Mouse (Mus musculus) liver, adult 2 months (tissue): ENCODE data around the gene Camkmt. TPM values are rescaled to one million over a fixed set of nuclear protein-coding genes. Genes with fewer than 3 reads are reported as not detected.
A peak's percentile ranks its signal among the peaks of the same experiment; 100 is the strongest.

Source experiments
- DNase-seq: peaks from one replicate; pipeline ENCODE4 v3.0.0-alpha.2; 2011; ENCODE audit warnings: low read depth, low spot score; ENCODE audit errors: extremely low read depth
- H3K27ac ChIP-seq: fragments of 200-500 bp; replicated peaks from 2 replicates; pipeline ENCODE4 v1.5.1; 2012; ENCODE audit warnings: low read depth, mild to moderate bottlenecking, control low read depth, inconsistent platforms, low read length; ENCODE audit not compliant: insufficient read depth
- H3K27me3 ChIP-seq: fragments of 200-500 bp; 2 replicates; pipeline ENCODE4 v1.6.1; 2012; ENCODE audit warnings: mild to moderate bottlenecking, moderate library complexity, low read length, inconsistent platforms; ENCODE audit not compliant: control insufficient read depth, insufficient read depth
- H3K36me3 ChIP-seq: fragments of 200-500 bp; 2 replicates; pipeline ENCODE4 v1.6.1; 2012; ENCODE audit warnings: low read length, inconsistent platforms; ENCODE audit not compliant: control insufficient read depth, insufficient read depth
- H3K4me1 ChIP-seq: fragments of 200-500 bp; 2 replicates; pipeline ENCODE4 v1.6.1; 2011; ENCODE audit warnings: low read length; ENCODE audit not compliant: control insufficient read depth, insufficient read depth
- H3K4me3 ChIP-seq: fragments of 200-500 bp; 2 replicates; pipeline ENCODE4 v1.5.1; 2011; ENCODE audit warnings: low read depth, mild to moderate bottlenecking, control low read depth, low read length, moderate library complexity; ENCODE audit not compliant: insufficient read depth
- H3K79me2 ChIP-seq: fragments of 200-500 bp; 2 replicates; pipeline ENCODE4 v1.6.1; 2012; ENCODE audit warnings: inconsistent platforms, mild to moderate bottlenecking, low read length, moderate library complexity; ENCODE audit not compliant: control insufficient read depth, insufficient read depth
- H3K9ac ChIP-seq: fragments of 200-500 bp; 2 replicates; pipeline ENCODE4 v1.6.1; 2012; ENCODE audit warnings: low read depth, mild to moderate bottlenecking, control low read depth, inconsistent platforms, low read length
- CTCF ChIP-seq: fragments of 200-500 bp; IDR thresholded peaks from 2 replicates; pipeline ENCODE4 v1.5.1; 2011; ENCODE audit warnings: low read depth, low read length, control low read depth
- POLR2A ChIP-seq: fragments of 200-500 bp; IDR thresholded peaks from 2 replicates; pipeline ENCODE4 v1.6.1; 2011; ENCODE audit warnings: low read length, control low read depth; ENCODE audit not compliant: insufficient read depth; ENCODE audit errors: extremely low read depth
- WGBS: fragments of 180-500 bp; shearing (Covaris S2); methylation state at CpG from one replicate; pipeline ENCODE4 v1.1.7; 2018; 5-methylcytosine and 5-hydroxymethylcytosine counted together
- polyA plus RNA-seq: library from polyadenylated mRNA; depleted of rRNA; stranded (reverse); fragments of >200 nt; gene quantifications from 2 replicates; pipeline ENCODE4 v1.2.3, GENCODE M21; 2012
- total RNA-seq: library from RNA; depleted of rRNA; stranded (reverse); fragments of >200 nt; gene quantifications from 2 replicates; pipeline ENCODE4 v1.2.3, GENCODE M21; 2014

Camkmt gene
- total and polyA plus RNA-seq, 2 experiments = 1.7 to 2.0 TPM

DNA sequence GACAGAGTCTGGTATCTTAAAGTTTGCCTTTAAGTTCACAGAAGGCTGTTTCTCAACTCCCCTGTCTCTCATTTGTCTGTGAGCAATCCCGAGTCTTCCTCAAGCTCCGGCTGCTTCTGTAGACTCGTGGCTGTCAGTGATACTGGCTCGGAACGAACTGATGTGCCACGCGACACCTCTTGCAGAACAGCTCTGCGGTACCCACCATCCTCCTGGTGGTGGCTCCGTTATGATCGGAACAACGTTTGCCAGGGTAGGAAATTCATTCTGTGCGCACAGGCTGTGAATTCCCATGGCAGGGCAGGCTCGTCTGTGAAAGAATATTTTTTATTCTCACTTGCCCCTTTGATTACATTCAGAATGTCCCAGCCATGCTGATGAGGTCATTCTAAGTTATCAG is 221.0 kb downstream of the Camkmt start:
- no peaks in the 10 kb centered on the region for H3K79me2 ChIP-seq
- no peak overlapping the region for H3K4me3 ChIP-seq
- H3K27ac ChIP-seq = no peak overlapping the region
- H3K36me3 ChIP-seq = no peaks in the 10 kb centered on the region
- WGBS = 88% methylated on average over 13 of the region's 13 CpGs
- no peaks in the 10 kb centered on the region for H3K27me3 ChIP-seq
- no peak for TF ChIP-seq POLR2A
- no peak overlapping the region for H3K9ac ChIP-seq
- no peak for DNase-seq
- no peaks in the 10 kb centered on the region for H3K4me1 ChIP-seq

DNA sequence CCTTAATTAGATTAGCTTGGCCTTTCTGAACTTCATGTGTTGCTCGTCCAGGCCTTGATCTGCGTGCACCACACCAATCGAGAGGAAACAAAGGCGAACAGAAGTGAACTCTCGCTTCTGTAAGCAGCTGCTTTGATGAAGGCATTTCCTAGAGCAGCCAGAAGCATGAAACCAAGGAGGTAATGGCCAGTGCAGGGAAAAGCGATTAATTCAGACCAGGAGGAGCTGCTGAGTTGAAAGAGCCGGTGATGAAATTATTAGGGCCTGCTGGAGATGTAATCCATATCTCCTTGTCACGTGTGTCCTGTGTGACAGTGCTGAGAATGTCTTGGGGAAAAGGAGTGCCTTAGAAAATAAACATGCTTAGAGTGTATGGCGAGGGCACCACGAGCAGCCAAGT is 228.0 kb downstream of the Camkmt start:
- H3K27ac ChIP-seq = no peak overlapping the region
- no peaks in the 10 kb centered on the region for H3K36me3 ChIP-seq
- no peaks in the 10 kb centered on the region for H3K4me1 ChIP-seq
- TF ChIP-seq CTCF (no peak), POLR2A (no peak)
- WGBS = 87% methylated on average over 10 of the region's 10 CpGs
- H3K9ac ChIP-seq = no peak overlapping the region
- H3K27me3 ChIP-seq = no peaks in the 10 kb centered on the region
- H3K4me3 ChIP-seq = no peak overlapping the region
- DNase-seq = no peak
- no peaks in the 10 kb centered on the region for H3K79me2 ChIP-seq

DNA sequence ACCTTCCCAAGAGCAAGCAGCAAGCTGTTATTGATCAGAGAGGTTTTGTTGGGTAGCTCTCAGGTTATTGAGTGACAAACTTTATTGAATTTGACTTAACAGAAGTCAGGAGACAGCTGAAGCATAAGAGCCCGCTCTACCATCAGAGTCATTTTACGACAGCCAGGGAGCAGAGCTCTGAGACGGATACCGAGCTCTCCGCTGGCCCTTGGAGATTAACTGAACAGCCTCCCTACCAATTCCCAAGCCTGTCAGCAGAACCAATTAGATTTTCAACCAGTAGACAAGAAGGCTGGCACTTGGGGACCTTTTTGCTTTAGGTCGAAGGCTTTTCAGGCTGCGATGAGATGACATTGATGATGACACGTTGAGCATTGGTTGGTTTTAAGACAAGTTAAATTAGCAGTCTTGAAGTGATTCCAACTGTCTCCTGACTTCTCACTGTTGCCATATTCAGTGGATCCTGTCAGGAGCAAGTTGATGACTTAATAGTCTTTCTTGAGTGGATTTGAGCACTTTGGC is 229.5 kb downstream of the Camkmt start:
- Histone ChIP-seq H3K27me3 (no peaks in the 10 kb centered on the region), H3K79me2 (no peaks in the 10 kb centered on the region), H3K9ac (no peak overlapping the region), H3K36me3 (no peaks in the 10 kb centered on the region), H3K4me3 (no peak overlapping the region), H3K4me1 (no peaks in the 10 kb centered on the region), H3K27ac (no peak overlapping the region)
- WGBS = 63% methylated on average over 8 of the region's 8 CpGs
- no peak for TF ChIP-seq CTCF
- no peak for TF ChIP-seq POLR2A
- no peak for DNase-seq

DNA sequence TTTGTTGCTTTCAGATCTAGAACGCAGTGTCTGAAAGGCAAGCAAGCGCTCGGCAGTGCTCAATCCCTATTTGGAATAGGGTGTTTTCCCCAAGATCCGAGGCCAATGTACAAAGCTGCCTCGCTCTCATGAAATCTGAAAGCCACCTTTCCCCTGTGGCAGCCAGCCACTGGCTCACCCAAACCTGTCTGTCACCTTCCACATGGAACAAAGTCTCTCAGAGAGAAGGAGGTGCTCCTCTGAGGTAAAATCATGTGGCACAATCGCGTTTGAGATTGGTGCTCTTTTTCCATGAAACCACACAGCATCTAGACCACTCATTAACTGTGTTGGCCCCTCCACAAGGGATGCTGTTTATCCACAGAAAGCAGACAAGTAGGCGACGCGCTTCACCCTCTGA is 238.5 kb downstream of the Camkmt start:
- H3K79me2 ChIP-seq = no peaks in the 10 kb centered on the region
- no peak for TF ChIP-seq CTCF
- no peak for TF ChIP-seq POLR2A
- H3K27ac ChIP-seq = no peak overlapping the region
- no peak overlapping the region for H3K9ac ChIP-seq
- 75% methylated on average over 10 of the region's 10 CpGs for WGBS
- H3K4me1 ChIP-seq = no peaks in the 10 kb centered on the region
- H3K27me3 ChIP-seq = no peaks in the 10 kb centered on the region
- no peaks in the 10 kb centered on the region for H3K36me3 ChIP-seq
- DNase-seq = peak; percentile 57
- H3K4me3 ChIP-seq = no peak overlapping the region

DNA sequence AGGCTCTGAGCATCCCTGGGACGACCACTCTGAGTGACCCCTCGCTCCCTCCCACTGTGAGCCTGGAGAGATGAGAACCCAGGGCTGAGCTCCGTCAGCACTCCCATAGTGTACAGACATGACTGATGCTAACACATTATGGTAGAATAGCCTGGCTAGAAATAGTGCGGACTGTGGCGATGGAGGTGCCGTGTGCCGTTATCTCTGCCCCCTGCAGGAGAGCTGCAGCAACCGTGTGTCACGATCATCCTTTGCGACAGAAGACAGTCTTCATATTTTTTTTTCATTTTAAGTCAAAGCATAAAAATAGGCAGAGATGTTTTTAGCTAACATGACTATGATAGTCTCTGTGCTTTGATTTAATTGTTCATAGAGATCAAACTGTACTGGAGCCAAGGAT is 245.1 kb downstream of the Camkmt start:
- H3K79me2 ChIP-seq = no peaks in the 10 kb centered on the region
- no peak for TF ChIP-seq CTCF
- TF ChIP-seq POLR2A = no peak
- WGBS = 87% methylated on average over 10 of the region's 10 CpGs

DNA sequence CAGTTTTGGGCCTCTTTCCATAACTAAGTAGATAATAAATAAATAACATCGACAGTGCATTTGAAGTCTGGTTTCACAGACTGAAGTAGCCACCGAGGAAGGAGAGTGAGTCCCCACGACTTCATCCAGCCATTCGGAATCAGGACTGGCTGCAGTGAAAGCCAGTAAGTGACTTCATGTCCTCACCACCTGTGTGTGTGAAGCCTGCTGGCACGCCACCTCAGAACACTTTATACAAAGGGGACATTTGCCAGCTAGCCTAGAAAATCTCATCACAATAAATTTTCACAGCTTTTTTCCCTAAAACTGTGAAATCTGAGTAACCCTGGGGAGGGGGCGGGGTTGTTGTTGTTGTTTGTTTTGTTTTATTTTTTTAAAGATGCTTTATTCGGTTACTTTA is 247.3 kb downstream of the Camkmt start:
- Histone ChIP-seq H3K27me3 (no peaks in the 10 kb centered on the region), H3K79me2 (no peaks in the 10 kb centered on the region), H3K9ac (no peak overlapping the region), H3K4me1 (no peaks in the 10 kb centered on the region), H3K4me3 (no peak overlapping the region), H3K36me3 (no peaks in the 10 kb centered on the region), H3K27ac (no peak overlapping the region)
- DNase-seq = no peak
- TF ChIP-seq CTCF (no peak), POLR2A (no peak)
- WGBS = 86% methylated on average over 7 of the region's 7 CpGs

More for the DNA sequence above, 245.1 kb downstream of the Camkmt start:
- Histone ChIP-seq H3K27me3 (no peaks in the 10 kb centered on the region), H3K4me1 (no peaks in the 10 kb centered on the region), H3K4me3 (no peak overlapping the region), H3K36me3 (no peaks in the 10 kb centered on the region), H3K27ac (no peak overlapping the region), H3K9ac (no peak overlapping the region)
- DNase-seq = no peak
